Mouse (Mus musculus) hindbrain, embryonic 13.5 days (tissue): Measurements from ENCODE around the gene Mrc1. TPM values are rescaled to one million over a fixed set of nuclear protein-coding genes. Genes with fewer than 3 reads are reported as not detected.
"Not testable (repeated sequence)": the region's sequence is repeated elsewhere in the genome, so short reads cannot be mapped to it uniquely, and the experiment has no call there.

ENCODE experiments used
- ATAC-seq: fragments of 200-750 bp; cut with Nextera tagmentation; 2 replicates; pipeline ENCODE4 v1.8.0; 2017; ENCODE audit warnings: moderate TSS enrichment; ENCODE audit not compliant: low FRiP score
- H3K27ac ChIP-seq: fragments of 300-500 bp; sonication (generic); 2 replicates; pipeline ENCODE4 v1.5.1; 2015; ENCODE audit warnings: inconsistent platforms, mild to moderate bottlenecking, moderate library complexity
- H3K27me3 ChIP-seq: fragments of 300-500 bp; sonication (generic); 2 replicates; pipeline ENCODE4 v1.6.1; 2015; ENCODE audit warnings: mild to moderate bottlenecking, inconsistent platforms
- H3K36me3 ChIP-seq: fragments of 300-500 bp; sonication (generic); 2 replicates; pipeline ENCODE4 v1.6.1; 2015; ENCODE audit warnings: mild to moderate bottlenecking, inconsistent platforms
- H3K4me1 ChIP-seq: fragments of 300-500 bp; sonication (generic); replicated peaks from 2 replicates; pipeline ENCODE4 v1.6.1; 2015; ENCODE audit warnings: inconsistent platforms
- H3K4me2 ChIP-seq: fragments of 300-500 bp; sonication (generic); 2 replicates; pipeline ENCODE4 v1.6.1; 2015; ENCODE audit warnings: inconsistent platforms, mild to moderate bottlenecking, moderate library complexity
- H3K4me3 ChIP-seq: fragments of 300-500 bp; sonication (generic); 2 replicates; pipeline ENCODE4 v1.5.1; 2015; ENCODE audit warnings: mild to moderate bottlenecking, inconsistent platforms
- H3K9ac ChIP-seq: fragments of 300-500 bp; sonication (generic); 2 replicates; pipeline ENCODE4 v1.6.1; 2015; ENCODE audit warnings: mild to moderate bottlenecking, inconsistent platforms
- H3K9me3 ChIP-seq: fragments of 300-500 bp; sonication (generic); 2 replicates; pipeline ENCODE4 v1.6.1; 2016; ENCODE audit warnings: inconsistent platforms
- WGBS: fragments of 180-500 bp; shearing (Covaris S2); methylation state at CpG from one replicate; pipeline ENCODE4 v1.1.7; 2015; 5-methylcytosine and 5-hydroxymethylcytosine counted together
- polyA plus RNA-seq: library from polyadenylated mRNA; unstranded; fragments of >200 nt; fragmentation: Nextera tagmentation; extraction: Ambion mirVana; gene quantifications from 2 replicates; pipeline ENCODE4 v1.2.1, GENCODE M21; 2015

The Mrc1 gene
- polyA plus RNA-seq = 5.4 and 5.6 TPM in 2 replicates

GRCm38 (mm10) chr2:14229149-14229548, at the start of gene Mrc1:
Mrc1 (plus strand) TSS chr2:14229392.
- Histone ChIP-seq H3K4me1 (no peaks in the 10 kb centered on the region), H3K4me3 (no peak within 1 kb of the TSS), H3K36me3 (no peaks in the 10 kb centered on the region), H3K27me3 (no peaks in the 10 kb centered on the region), H3K9me3 (no peaks in the 10 kb centered on the region), H3K27ac (no peak within 1 kb of the TSS), H3K4me2 (no peak within 1 kb of the TSS), H3K9ac (no peak within 1 kb of the TSS)
- ATAC-seq = no peak
- WGBS = 73% methylated on average over 3 of the region's 3 CpGs

- no peaks in the 10 kb centered on the region for H3K4me1 ChIP-seq
- no peak overlapping the region for H3K9ac ChIP-seq
- H3K27ac ChIP-seq = no peak overlapping the region
- H3K36me3 ChIP-seq = no peaks in the 10 kb centered on the region
- no peak for ATAC-seq
- H3K4me3 ChIP-seq = no peak overlapping the region
- H3K27me3 ChIP-seq = no peaks in the 10 kb centered on the region
- H3K4me2 ChIP-seq = no peak overlapping the region
- H3K9me3 ChIP-seq = no peaks in the 10 kb centered on the region
Measured at GRCm38 (mm10) chr2:14184375-14184774, 44.8 kb upstream of the Mrc1 start.

GRCm38 (mm10) chr2:14190684-14191083, 38.5 kb upstream of the Mrc1 start:
- Histone ChIP-seq H3K36me3 (no peaks in the 10 kb centered on the region), H3K4me2 (no peak overlapping the region), H3K27me3 (no peaks in the 10 kb centered on the region), H3K27ac (no peak overlapping the region), H3K4me1 (no peaks in the 10 kb centered on the region), H3K9me3 (no peaks in the 10 kb centered on the region), H3K9ac (no peak overlapping the region), H3K4me3 (no peak overlapping the region)
- no peak for ATAC-seq
- WGBS = 83% methylated on average over 4 of the region's 4 CpGs

- no peaks in the 10 kb centered on the region for H3K4me1 ChIP-seq
- no peak overlapping the region for H3K27ac ChIP-seq
- no peak overlapping the region for H3K4me2 ChIP-seq
- no peak overlapping the region for H3K9ac ChIP-seq
- no peaks in the 10 kb centered on the region for H3K27me3 ChIP-seq
- H3K9me3 ChIP-seq = no peaks in the 10 kb centered on the region
- H3K4me3 ChIP-seq = no peak overlapping the region
- H3K36me3 ChIP-seq = no peaks in the 10 kb centered on the region
- ATAC-seq = no peak
- WGBS = 91% methylated on average over 4 of the region's 4 CpGs
Measured at GRCm38 (mm10) chr2:14191601-14192000, 37.6 kb upstream of the Mrc1 start.

- Histone ChIP-seq H3K4me1 (no peaks in the 10 kb centered on the region), H3K4me3 (no peak overlapping the region), H3K9ac (no peak overlapping the region), H3K4me2 (no peak overlapping the region), H3K36me3 (no peaks in the 10 kb centered on the region), H3K27me3 (no peaks in the 10 kb centered on the region), H3K9me3 (no peaks in the 10 kb centered on the region), H3K27ac (no peak overlapping the region)
- ATAC-seq = no peak
- 90% methylated on average over 6 of the region's 6 CpGs for WGBS
Measured at GRCm38 (mm10) chr2:14192046-14192445, 37.1 kb upstream of the Mrc1 start.

- not testable (repeated sequence) for H3K9me3 ChIP-seq, ATAC-seq, H3K36me3 ChIP-seq, H3K9ac ChIP-seq, H3K27me3 ChIP-seq, H3K4me3 ChIP-seq, H3K4me2 ChIP-seq, H3K4me1 ChIP-seq, H3K27ac ChIP-seq
- 100% methylated on average over 1 of the region's 2 CpGs for WGBS
Measured at GRCm38 (mm10) chr2:14198325-14198903, 30.8 kb upstream of the Mrc1 start.

- ATAC-seq = no peak
- Histone ChIP-seq H3K27ac (no peak overlapping the region), H3K27me3 (no peaks in the 10 kb centered on the region), H3K4me3 (no peak overlapping the region), H3K4me2 (no peak overlapping the region), H3K36me3 (no peaks in the 10 kb centered on the region), H3K9ac (no peak overlapping the region), H3K4me1 (no peaks in the 10 kb centered on the region), H3K9me3 (no peaks in the 10 kb centered on the region)
- WGBS = 52% methylated on average over 2 of the region's 2 CpGs
Measured at GRCm38 (mm10) chr2:14199621-14200020, 29.6 kb upstream of the Mrc1 start.

GRCm38 (mm10) chr2:14200879-14201445, 28.2 kb upstream of the Mrc1 start:
- H3K4me2 ChIP-seq, H3K9ac ChIP-seq, H3K36me3 ChIP-seq, H3K4me3 ChIP-seq, H3K4me1 ChIP-seq, H3K27ac ChIP-seq, H3K9me3 ChIP-seq, H3K27me3 ChIP-seq, ATAC-seq: not testable (repeated sequence)
- 67% methylated on average over 1 of the region's 2 CpGs for WGBS

- Histone ChIP-seq H3K27me3 (no peaks in the 10 kb centered on the region), H3K4me2 (no peak overlapping the region), H3K36me3 (no peaks in the 10 kb centered on the region), H3K4me3 (no peak overlapping the region), H3K4me1 (no peaks in the 10 kb centered on the region), H3K9me3 (no peaks in the 10 kb centered on the region), H3K9ac (no peak overlapping the region), H3K27ac (no peak overlapping the region)
- no peak for ATAC-seq
- 82% methylated on average over 1 of the region's 1 CpGs for WGBS
Measured at GRCm38 (mm10) chr2:14204308-14204707, 24.9 kb upstream of the Mrc1 start.

- no peak for ATAC-seq
- WGBS = 80% methylated on average over 4 of the region's 4 CpGs
- H3K27me3 ChIP-seq = no peaks in the 10 kb centered on the region
- H3K4me1 ChIP-seq = no peaks in the 10 kb centered on the region
- no peaks in the 10 kb centered on the region for H3K9me3 ChIP-seq
- no peak overlapping the region for H3K4me2 ChIP-seq
- H3K4me3 ChIP-seq = no peak overlapping the region
- no peak overlapping the region for H3K9ac ChIP-seq
- no peak overlapping the region for H3K27ac ChIP-seq
- H3K36me3 ChIP-seq = no peaks in the 10 kb centered on the region
Measured at GRCm38 (mm10) chr2:14206798-14207197, 22.4 kb upstream of the Mrc1 start.

- H3K9ac ChIP-seq = no peak overlapping the region
- H3K4me1 ChIP-seq = peaks cover 5% of the 10 kb centered on the region; the same call in 1 of the 2 replicates
- no peaks in the 10 kb centered on the region for H3K27me3 ChIP-seq
- no peaks in the 10 kb centered on the region for H3K36me3 ChIP-seq
- H3K4me3 ChIP-seq = no peak overlapping the region
- no peak for ATAC-seq
- WGBS = 95% methylated on average over 1 of the region's 1 CpGs
- H3K4me2 ChIP-seq = no peak overlapping the region
- no peak overlapping the region for H3K27ac ChIP-seq
- no peaks in the 10 kb centered on the region for H3K9me3 ChIP-seq
Measured at GRCm38 (mm10) chr2:14210731-14211130, 18.5 kb upstream of the Mrc1 start.

- Histone ChIP-seq H3K36me3 (no peaks in the 10 kb centered on the region), H3K9me3 (no peaks in the 10 kb centered on the region), H3K4me1 (peaks cover 5% of the 10 kb centered on the region; the same call in 1 of the 2 replicates), H3K27ac (no peak overlapping the region), H3K9ac (no peak overlapping the region), H3K27me3 (no peaks in the 10 kb centered on the region), H3K4me3 (no peak overlapping the region), H3K4me2 (no peak overlapping the region)
- no peak for ATAC-seq
Measured at GRCm38 (mm10) chr2:14211606-14212005, 17.6 kb upstream of the Mrc1 start.

GRCm38 (mm10) chr2:14214764-14215163, 14.4 kb upstream of the Mrc1 start:
- Histone ChIP-seq H3K9me3 (no peaks in the 10 kb centered on the region), H3K27me3 (no peaks in the 10 kb centered on the region), H3K4me2 (no peak overlapping the region), H3K4me3 (no peak overlapping the region), H3K36me3 (no peaks in the 10 kb centered on the region), H3K9ac (no peak overlapping the region), H3K27ac (no peak overlapping the region), H3K4me1 (peaks cover 5% of the 10 kb centered on the region; the same call in 1 of the 2 replicates)
- WGBS = 16% methylated on average over 3 of the region's 3 CpGs
- no peak for ATAC-seq
